Mouse (Mus musculus): ENCODE results near the gene Fgfr2.
A peak's percentile ranks its signal among the peaks of the same experiment; 100 is the strongest.

GRCm38 (mm10) chr7:132551351-132552126 lies 571.6 kb downstream of the Fgfr2 start:
- TF ChIP-seq POLR2A (IDR thresholded peaks at IDR 0.05; ENCODE audit: borderline replicate concordance, extremely low read depth, low read depth, low read length) (peak; percentile 33; the same call in 1 of the 2 replicates), CTCF (IDR thresholded peaks at IDR 0.05; ENCODE audit: insufficient read depth, low read length) (peak; percentile 93)
